Mouse (Mus musculus): ENCODE data around the gene Mrvi1.

Gene Mrvi1

DNA sequence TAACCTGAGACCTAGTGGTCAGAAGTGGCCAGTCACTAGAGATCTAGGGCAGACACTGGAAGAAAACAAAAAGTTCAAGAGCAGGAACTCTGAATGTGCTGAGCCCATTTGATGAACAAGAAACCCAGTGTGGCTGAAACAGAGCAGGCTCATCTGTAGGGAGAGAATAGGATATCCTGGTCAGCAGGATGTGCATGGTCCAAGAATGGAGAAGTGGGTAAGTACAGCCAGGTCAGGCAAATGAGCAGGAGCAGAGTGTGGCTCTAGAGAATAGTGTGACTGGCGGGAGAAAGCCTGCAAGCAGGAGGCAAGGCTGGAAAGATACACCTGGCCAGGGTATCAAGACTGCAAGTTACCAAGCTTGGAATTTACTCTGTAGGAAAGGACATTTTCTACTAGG is 126.7 kb downstream of the Mrvi1 start:
- in situ Hi-C loops (cut with MboI; ENCODE audit: low pct_unique_long_range_greater_than_20kb in 1 of 2, low sequenced_read_pairs in 2 of 2, unreplicated experiment in 1 of 2) = no loop called here

GRCm38 (mm10) chr7:110854927-110855546 is 127.2 kb downstream of the Mrvi1 start:
- in situ Hi-C loops (cut with MboI; ENCODE audit: low pct_unique_long_range_greater_than_20kb in 1 of 2, low sequenced_read_pairs in 2 of 2, unreplicated experiment in 1 of 2) = no loop called here

GRCm38 (mm10) chr7:110854519-110854918 is 127.7 kb downstream of the Mrvi1 start:
- in situ Hi-C loops (cut with MboI; ENCODE audit: low pct_unique_long_range_greater_than_20kb in 1 of 2, low sequenced_read_pairs in 2 of 2, unreplicated experiment in 1 of 2) = no loop called here

DNA sequence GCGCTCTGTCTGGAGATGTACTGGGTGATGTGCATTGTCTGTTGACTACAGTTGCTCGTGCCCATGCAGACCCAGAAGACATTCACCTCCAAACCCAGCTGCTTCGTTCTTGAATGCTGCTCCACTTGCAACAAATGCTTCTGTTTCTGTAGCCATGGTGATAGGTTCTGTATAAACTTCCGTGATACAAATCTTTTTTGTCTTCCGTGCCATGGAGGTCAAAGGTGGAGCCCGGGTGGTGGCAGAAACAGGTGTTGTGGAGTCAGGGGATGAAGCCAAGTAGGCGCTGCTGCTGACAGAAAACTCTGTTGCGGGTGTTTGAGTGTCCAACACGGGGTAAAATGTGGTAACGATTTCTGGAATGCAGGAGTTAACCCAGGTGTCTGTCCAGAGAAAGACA is 128.7 kb downstream of the Mrvi1 start:
- in situ Hi-C loops (cut with MboI; ENCODE audit: low pct_unique_long_range_greater_than_20kb in 1 of 2, low sequenced_read_pairs in 2 of 2, unreplicated experiment in 1 of 2) = no loop called here

DNA sequence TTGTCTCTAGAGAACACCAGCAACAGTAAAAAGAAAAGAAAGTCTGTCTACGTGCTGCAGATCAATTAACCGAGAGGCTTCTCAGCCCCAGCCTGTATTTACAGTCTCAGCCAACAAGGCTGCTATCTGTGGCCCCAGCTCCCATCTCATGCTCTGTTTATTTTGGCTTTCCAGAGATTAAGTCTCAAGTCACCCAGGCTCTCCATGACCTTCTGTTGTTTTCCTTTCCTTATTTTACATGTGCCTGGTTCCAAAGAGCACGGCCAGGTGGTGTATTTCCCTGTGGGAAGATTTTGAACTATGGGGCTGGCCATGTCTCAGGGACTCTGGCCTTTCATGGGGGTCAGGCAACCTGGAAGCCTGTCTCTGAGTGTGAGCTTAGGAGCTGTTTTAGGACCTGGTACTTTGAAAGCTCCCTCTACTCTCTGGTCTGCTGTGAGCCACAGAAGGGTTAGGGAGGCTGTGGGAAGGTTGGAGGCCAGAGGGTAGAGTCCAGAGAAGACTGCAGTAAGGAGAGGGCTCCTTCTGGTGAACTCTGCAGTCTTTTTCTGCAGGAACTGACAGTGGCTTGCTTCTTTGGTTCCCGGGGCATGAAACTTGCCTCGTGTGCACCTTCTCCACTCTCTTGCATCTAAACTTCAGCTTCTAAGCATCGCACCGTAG is 130.6 kb downstream of the Mrvi1 start:
- in situ Hi-C loops (cut with MboI; ENCODE audit: low pct_unique_long_range_greater_than_20kb in 1 of 2, low sequenced_read_pairs in 2 of 2, unreplicated experiment in 1 of 2) = no loop called here

DNA sequence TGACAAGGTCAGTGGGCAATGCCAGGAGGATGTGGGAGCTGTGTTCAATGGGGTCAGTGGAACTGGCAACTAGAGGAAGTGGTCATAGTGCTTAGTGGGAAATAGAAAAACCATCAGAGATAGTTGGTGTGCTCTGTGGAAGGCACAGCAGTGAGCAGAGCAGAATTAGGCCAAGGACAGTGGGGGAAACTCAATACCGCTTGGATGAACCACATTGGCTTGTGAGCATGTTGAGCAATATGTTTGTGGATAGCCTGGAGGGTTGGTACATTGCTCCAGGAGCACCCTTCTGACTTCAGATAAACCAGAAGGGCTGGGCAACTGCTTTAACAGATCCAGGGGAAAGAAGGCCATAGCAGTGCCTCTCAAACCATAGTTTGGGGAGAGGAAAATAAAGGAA is 133.9 kb downstream of the Mrvi1 start:
- in situ Hi-C loops (cut with MboI; ENCODE audit: low pct_unique_long_range_greater_than_20kb in 1 of 2, low sequenced_read_pairs in 2 of 2, unreplicated experiment in 1 of 2) = no loop called here

DNA sequence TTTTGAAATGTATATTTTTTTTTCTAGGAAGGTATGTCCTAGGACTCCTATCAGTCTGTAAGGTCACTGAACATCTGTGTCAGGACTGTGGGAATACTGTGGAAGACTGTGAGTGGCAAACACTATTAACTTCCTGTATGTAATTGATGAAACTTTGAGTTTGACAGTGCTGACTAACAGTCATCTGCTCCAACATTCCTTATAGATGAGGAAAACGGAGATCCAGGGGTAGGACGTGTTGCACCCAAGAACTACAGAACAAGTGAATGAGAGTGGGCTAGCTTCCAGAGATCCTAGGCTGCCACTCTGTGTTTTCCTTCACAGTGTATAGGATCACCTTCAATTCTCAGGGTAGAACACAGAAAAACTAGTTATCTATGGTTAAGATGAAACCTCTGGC is 134.9 kb downstream of the Mrvi1 start:
- in situ Hi-C loops (cut with MboI; ENCODE audit: low pct_unique_long_range_greater_than_20kb in 1 of 2, low sequenced_read_pairs in 2 of 2, unreplicated experiment in 1 of 2) = no loop called here

- in situ Hi-C loops (cut with MboI; ENCODE audit: low pct_unique_long_range_greater_than_20kb in 1 of 2, low sequenced_read_pairs in 2 of 2, unreplicated experiment in 1 of 2) = no loop called here
These were observed 138.1 kb downstream of the Mrvi1 start, which contains the start of gene Rnf141 for GRCm38 (mm10) chr7:110843916-110844874. TSS of gene Rnf141 (minus strand) at chr7:110844457.

GRCm38 (mm10) chr7:110840332-110840731 is 141.9 kb downstream of the Mrvi1 start:
- in situ Hi-C loops (cut with MboI; ENCODE audit: low pct_unique_long_range_greater_than_20kb in 1 of 2, low sequenced_read_pairs in 2 of 2, unreplicated experiment in 1 of 2) = no loop called here

DNA sequence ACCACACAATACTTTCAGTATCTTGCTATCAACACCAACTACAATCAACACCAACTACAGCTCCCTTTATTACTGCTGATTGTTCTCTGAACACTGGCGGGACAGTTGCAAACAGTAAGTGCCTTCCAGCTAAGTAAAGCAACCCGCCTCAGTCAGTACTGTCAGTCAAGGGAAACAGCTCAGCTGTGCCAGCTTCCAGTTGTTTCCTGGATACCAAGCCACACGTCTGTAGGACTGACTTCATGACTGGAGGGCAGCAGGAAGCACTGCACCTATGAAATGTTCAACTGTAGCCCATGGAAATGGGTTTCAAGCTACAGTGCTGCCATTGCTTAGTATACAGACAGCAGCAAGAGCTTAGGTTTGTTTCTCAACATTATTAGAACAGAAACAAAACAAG is 147.7 kb downstream of the Mrvi1 start:
- in situ Hi-C loops (cut with MboI; ENCODE audit: low pct_unique_long_range_greater_than_20kb in 1 of 2, low sequenced_read_pairs in 2 of 2, unreplicated experiment in 1 of 2) = no loop called here

DNA sequence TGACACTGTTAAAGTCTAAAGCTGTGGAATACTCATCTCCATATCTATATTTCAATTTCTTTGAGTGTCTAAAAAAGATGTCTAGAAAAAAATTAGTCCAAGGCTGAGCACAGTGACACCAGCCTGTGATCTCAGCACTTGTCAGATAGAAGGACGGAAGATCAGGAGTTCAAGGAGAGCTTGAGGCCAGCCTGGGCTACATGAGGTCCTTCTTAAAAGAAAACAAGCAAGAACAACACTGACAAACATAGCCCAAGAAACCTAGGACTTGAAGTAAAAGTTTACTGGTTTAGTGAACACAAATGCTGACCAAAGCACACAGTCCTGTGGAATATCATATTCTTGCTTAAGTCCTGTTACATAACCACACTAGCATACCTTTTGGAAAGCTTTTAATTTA is 148.2 kb downstream of the Mrvi1 start:
- in situ Hi-C loops (cut with MboI; ENCODE audit: low pct_unique_long_range_greater_than_20kb in 1 of 2, low sequenced_read_pairs in 2 of 2, unreplicated experiment in 1 of 2) = no loop called here

- in situ Hi-C loops (cut with MboI; ENCODE audit: low pct_unique_long_range_greater_than_20kb in 1 of 2, low sequenced_read_pairs in 2 of 2, unreplicated experiment in 1 of 2) = no loop called here
These were observed 149.2 kb downstream of the Mrvi1 start for GRCm38 (mm10) chr7:110833024-110833423.

DNA sequence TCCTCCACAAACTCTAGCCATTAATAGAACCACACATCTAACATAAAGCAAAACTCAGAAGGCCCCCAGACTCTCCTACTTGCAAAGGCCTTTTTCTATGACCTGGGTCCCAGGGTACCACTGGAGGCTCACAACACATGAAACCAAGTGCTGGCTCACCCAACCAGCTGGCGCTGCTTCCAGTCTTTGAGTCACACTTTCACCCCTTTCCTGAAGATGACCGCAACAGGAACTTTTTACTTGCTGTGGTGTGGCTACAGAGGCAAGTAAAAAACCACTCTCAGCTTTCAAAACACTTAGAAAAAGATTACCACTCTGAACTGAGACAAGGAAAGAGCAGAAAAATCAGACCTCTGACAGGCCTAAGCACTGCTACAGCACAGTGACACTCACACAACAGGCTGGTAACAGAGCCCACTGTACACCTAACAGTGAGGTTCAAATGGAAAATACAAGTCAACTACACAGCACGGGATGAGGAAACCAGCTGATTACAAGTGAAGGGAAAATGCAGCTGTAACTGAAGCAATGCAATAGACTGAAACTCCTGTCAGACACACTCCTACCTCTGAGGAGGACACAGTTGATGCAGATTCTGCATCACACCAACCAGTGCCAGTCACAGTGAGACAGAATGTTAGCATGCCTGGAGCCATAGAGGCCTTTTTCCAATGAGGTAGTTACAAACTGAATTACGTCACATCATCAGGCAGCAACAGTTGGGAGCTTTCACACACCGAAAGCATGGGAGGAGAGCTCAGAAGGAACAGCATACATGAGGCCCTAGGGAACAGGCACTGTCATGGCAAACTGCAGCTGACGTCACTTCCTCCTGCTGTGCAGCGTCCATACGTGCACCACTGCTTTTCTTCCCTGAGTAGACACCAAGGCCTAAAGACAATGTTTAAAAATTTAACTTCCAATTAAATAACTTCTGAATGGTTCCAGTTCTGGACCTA is 158.0 kb downstream of the Mrvi1 start:
- in situ Hi-C loops (cut with MboI; ENCODE audit: low pct_unique_long_range_greater_than_20kb in 1 of 2, low sequenced_read_pairs in 2 of 2, unreplicated experiment in 1 of 2) = no loop called here

DNA sequence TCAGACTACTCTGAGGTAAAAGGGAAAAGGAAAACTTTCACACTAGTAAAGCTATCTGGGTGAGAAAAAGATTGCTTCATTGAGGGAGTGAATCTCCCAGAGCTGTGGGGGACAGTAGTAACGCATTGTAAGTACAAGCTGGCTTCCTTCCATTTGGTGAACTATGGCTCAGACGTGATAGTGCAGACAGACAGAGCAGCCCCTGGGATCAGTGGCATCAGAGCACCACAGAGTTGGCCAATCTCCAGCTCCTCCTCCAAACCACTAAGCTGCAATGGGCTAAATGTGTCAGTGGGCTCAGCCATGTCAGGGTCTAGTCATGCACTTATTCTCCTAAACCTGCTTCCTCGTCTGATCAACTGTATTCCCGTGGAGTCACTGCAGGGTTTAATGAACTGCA is 158.7 kb downstream of the Mrvi1 start:
- in situ Hi-C loops (cut with MboI; ENCODE audit: low pct_unique_long_range_greater_than_20kb in 1 of 2, low sequenced_read_pairs in 2 of 2, unreplicated experiment in 1 of 2) = no loop called here

DNA sequence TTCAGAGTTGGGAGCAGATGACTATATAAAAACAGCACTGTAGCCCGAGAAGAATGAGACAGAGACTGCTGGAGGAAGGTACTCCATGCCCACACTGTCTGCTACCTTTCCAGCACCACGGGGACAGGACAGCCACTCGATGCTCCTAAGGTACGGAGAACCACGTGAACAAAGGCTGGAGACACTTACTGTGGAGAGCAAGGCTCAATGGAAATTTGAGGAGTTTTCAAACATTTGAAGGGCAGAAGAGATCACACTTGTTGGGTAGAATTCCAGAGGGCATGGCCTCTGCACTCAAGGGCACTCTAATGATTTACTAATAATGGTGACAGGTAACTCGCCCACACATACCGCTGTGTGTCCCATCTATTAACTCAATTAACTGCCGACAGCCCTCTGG is 159.2 kb downstream of the Mrvi1 start:
- in situ Hi-C loops (cut with MboI; ENCODE audit: low pct_unique_long_range_greater_than_20kb in 1 of 2, low sequenced_read_pairs in 2 of 2, unreplicated experiment in 1 of 2) = no loop called here

DNA sequence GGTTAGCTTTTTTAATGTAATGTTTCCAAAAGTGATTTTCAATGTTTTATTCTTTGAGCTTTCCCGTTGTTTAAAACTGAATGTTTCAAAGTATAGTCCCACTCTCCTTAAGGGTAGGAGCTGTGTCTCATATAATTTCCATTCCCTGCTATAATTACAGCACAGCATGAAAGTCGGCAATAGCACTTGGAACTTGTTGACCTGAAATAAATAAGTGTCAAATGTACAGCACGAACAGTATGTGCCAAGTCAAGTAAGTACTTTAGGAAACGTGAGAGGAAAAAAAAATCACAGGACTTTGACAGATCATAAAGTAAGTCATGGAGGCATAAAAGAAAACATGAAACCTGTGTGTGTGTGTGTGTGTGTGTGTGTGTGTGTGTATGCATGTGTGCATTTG is 160.2 kb downstream of the Mrvi1 start:
- in situ Hi-C loops (cut with MboI; ENCODE audit: low pct_unique_long_range_greater_than_20kb in 1 of 2, low sequenced_read_pairs in 2 of 2, unreplicated experiment in 1 of 2) = no loop called here

DNA sequence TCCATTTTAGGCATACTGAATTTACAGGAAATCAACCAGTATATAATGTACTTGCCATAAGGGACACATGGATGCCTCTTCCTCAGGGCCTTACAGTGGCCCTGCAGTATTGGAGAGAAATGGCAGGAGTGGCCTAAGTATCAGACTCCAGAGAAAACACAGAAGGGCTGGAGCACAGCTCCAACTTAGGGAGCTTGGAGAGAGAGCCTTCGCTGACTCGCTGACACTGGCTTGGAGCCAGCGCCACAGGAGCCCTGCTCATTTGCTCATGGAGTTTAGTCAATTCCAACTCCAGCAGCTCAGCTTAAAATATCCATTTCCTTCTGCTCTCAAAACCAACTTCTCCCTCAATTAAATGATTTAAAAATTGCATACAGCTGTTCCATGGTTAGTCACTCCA is 160.6 kb downstream of the Mrvi1 start:
- in situ Hi-C loops (cut with MboI; ENCODE audit: low pct_unique_long_range_greater_than_20kb in 1 of 2, low sequenced_read_pairs in 2 of 2, unreplicated experiment in 1 of 2) = no loop called here

DNA sequence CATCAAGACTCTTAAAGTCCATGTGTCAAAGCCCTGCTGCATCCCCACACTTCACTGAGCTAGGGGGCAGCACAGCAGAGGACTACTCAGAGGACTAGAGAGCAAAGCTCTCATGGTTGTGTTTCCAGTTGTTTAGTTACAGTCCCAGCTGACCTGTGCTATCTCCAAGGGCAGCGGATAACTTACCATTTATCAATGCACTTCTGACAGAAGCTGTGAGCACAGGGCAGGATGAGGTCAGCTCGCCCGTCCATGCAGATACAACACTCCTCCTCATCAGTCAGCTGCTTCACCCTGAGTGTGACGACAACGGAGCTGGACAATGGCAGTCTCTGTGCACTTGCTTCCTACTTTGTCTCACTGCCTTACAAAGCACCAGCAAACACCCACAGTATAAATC is 161.2 kb downstream of the Mrvi1 start:
- in situ Hi-C loops (cut with MboI; ENCODE audit: low pct_unique_long_range_greater_than_20kb in 1 of 2, low sequenced_read_pairs in 2 of 2, unreplicated experiment in 1 of 2) = no loop called here
